Mouse (Mus musculus) adrenal gland (tissue): ENCODE measurements around the gene Pbx1.

Source experiments
- intact Hi-C: fragments of 180-260 bp; cut with DNase I; formaldehyde crosslinking; loops from one replicate; pipeline ENCODE4 v1.15.1; 2025

Pbx1 gene

GRCm38 (mm10) chr1:168240386-168240785, 191.7 kb downstream of the Pbx1 start:
- intact Hi-C loops, result no loop called here

- intact Hi-C loops, result no loop called here
These were observed 196.0 kb downstream of the Pbx1 start for GRCm38 (mm10) chr1:168236101-168236500.

GRCm38 (mm10) chr1:168234355-168234754, 197.7 kb downstream of the Pbx1 start:
- intact Hi-C loops, result no loop called here

GRCm38 (mm10) chr1:168233182-168233581, 198.9 kb downstream of the Pbx1 start:
- intact Hi-C loops, result no loop called here

- intact Hi-C loops, result no loop called here
These were observed 200.3 kb downstream of the Pbx1 start for GRCm38 (mm10) chr1:168231548-168232429.

GRCm38 (mm10) chr1:168230858-168231257, 201.2 kb downstream of the Pbx1 start:
- intact Hi-C loops, result no loop called here

- intact Hi-C loops, result no loop called here
These were observed 201.9 kb downstream of the Pbx1 start for GRCm38 (mm10) chr1:168230134-168230533.

GRCm38 (mm10) chr1:168228756-168229526, 203.1 kb downstream of the Pbx1 start:
- intact Hi-C loops, result no loop called here

- intact Hi-C loops, result no loop called here
These were observed 205.9 kb downstream of the Pbx1 start for GRCm38 (mm10) chr1:168226150-168226549.

GRCm38 (mm10) chr1:168225595-168226127, 206.4 kb downstream of the Pbx1 start:
- intact Hi-C loops, result no loop called here

- intact Hi-C loops, result no loop called here
These were observed 207.9 kb downstream of the Pbx1 start for GRCm38 (mm10) chr1:168224218-168224617.

GRCm38 (mm10) chr1:168222794-168223193, 209.3 kb downstream of the Pbx1 start:
- intact Hi-C loops, result no loop called here

- intact Hi-C loops, result no loop called here
These were observed 211.0 kb downstream of the Pbx1 start for GRCm38 (mm10) chr1:168221071-168221521.

GRCm38 (mm10) chr1:168215896-168216747, 215.9 kb downstream of the Pbx1 start:
- intact Hi-C loops, result loop anchor here (5.0 to 10.0 kb wide), 5 partner anchors 106 to 1131 kb away; no protein-coding TSS in a partner anchor

GRCm38 (mm10) chr1:168215468-168215867, 216.6 kb downstream of the Pbx1 start:
- intact Hi-C loops, result loop anchor here (5.0 to 10.0 kb wide), 5 partner anchors 107 to 1132 kb away; no protein-coding TSS in a partner anchor

GRCm38 (mm10) chr1:168214040-168214443, 218.0 kb downstream of the Pbx1 start:
- intact Hi-C loops, result loop anchor here (5.0 to 10.0 kb wide), 4 partner anchors 119 to 1248 kb away; no protein-coding TSS in a partner anchor

- intact Hi-C loops, result loop anchor here (5.0 to 10.0 kb wide), 4 partner anchors 119 to 1249 kb away; no protein-coding TSS in a partner anchor
These were observed 218.5 kb downstream of the Pbx1 start for GRCm38 (mm10) chr1:168213595-168213994.

GRCm38 (mm10) chr1:168210401-168210800, 221.7 kb downstream of the Pbx1 start:
- intact Hi-C loops, result loop anchor here (5.0 to 10.0 kb wide), 4 partner anchors 116 to 1252 kb away; no protein-coding TSS in a partner anchor

GRCm38 (mm10) chr1:168200570-168201156, 231.4 kb downstream of the Pbx1 start:
- intact Hi-C loops, result no loop called here

GRCm38 (mm10) chr1:168198276-168198675, 233.8 kb downstream of the Pbx1 start:
- intact Hi-C loops, result loop anchor here (10.0 kb wide), 1 partner anchor 253 kb away; no protein-coding TSS in a partner anchor
